Mouse (Mus musculus) heart, adult 2 months (tissue): ENCODE results near the gene Ech1. TPM values are rescaled to one million over a fixed set of nuclear protein-coding genes. Genes with fewer than 3 reads are reported as not detected.

Source experiments
- DNase-seq, 2 experiments: peaks; one replicate each; pipeline ENCODE4 v3.0.0; 2021
- H3K27ac ChIP-seq: fragments of 200-600 bp; 2 replicates; pipeline ENCODE4 v1.8.1; 2022
- H3K27me3 ChIP-seq: fragments of 200-500 bp; 2 replicates; pipeline ENCODE4 v1.6.1; 2012; ENCODE audit warnings: mild to moderate bottlenecking, low read length, inconsistent platforms, mixed read lengths; ENCODE audit not compliant: control insufficient read depth, insufficient read depth
- H3K36me3 ChIP-seq: fragments of 200-500 bp; 2 replicates; pipeline ENCODE4 v1.6.1; 2012; ENCODE audit warnings: low read length, inconsistent platforms; ENCODE audit not compliant: control insufficient read depth, insufficient read depth
- H3K4me1 ChIP-seq: fragments of 200-500 bp; 2 replicates; pipeline ENCODE4 v1.6.1; 2011; ENCODE audit warnings: low read length; ENCODE audit not compliant: control insufficient read depth, insufficient read depth
- H3K4me3 ChIP-seq: fragments of 200-600 bp; 2 replicates; pipeline ENCODE4 v1.8.1; 2022
- H3K79me2 ChIP-seq: fragments of 200-500 bp; replicated peaks from 2 replicates; pipeline ENCODE4 v1.6.1; 2012; ENCODE audit warnings: mild to moderate bottlenecking, inconsistent platforms, low read length, moderate library complexity, mixed read lengths; ENCODE audit not compliant: control insufficient read depth, insufficient read depth
- H3K9ac ChIP-seq: fragments of 200-500 bp; 2 replicates; pipeline ENCODE4 v1.6.1; 2012; ENCODE audit warnings: low read depth, mild to moderate bottlenecking, control low read depth, inconsistent platforms, low read length, mixed read lengths
- CTCF ChIP-seq: fragments of 200-600 bp; IDR thresholded peaks from 2 replicates; pipeline ENCODE4 v1.8.1; 2022; ENCODE audit warnings: antibody characterized with exemption, mild to moderate bottlenecking, moderate library complexity
- EP300 ChIP-seq: fragments of 200-500 bp; IDR thresholded peaks from 2 replicates; pipeline ENCODE4 v1.6.1; 2011; ENCODE audit warnings: low read depth, low read length, control low read depth; ENCODE audit not compliant: insufficient read depth
- POLR2A ChIP-seq: fragments of 200-500 bp; IDR thresholded peaks from 2 replicates; pipeline ENCODE4 v1.6.1; 2011; ENCODE audit warnings: mild to moderate bottlenecking, low read depth, low read length, control low read depth; ENCODE audit not compliant: insufficient read depth
- WGBS: fragments of 180-500 bp; shearing (Covaris S2); methylation state at CpG from one replicate; pipeline ENCODE4 v1.1.7; 2018; 5-methylcytosine and 5-hydroxymethylcytosine counted together
- intact Hi-C: fragments of 180-260 bp; cut with DNase I; formaldehyde crosslinking; loops from one replicate; pipeline ENCODE4 v1.15.1; 2025
- long read RNA-seq: library from polyadenylated mRNA; stranded (forward); transcript quantifications from one replicate; pipeline ENCODE4 v2.0.0, GENCODE M21; 2021
- polyA plus RNA-seq: library from polyadenylated mRNA; depleted of rRNA; stranded (reverse); fragments of >200 nt; gene quantifications from 2 replicates; pipeline ENCODE4 v1.2.3, GENCODE M21; 2012; rRNA removed
- total RNA-seq, 2 experiments: library from RNA; stranded (reverse); gene quantifications; 2 replicates each; pipeline ENCODE4 v1.2.3; 2021

Ech1 gene
- total RNA-seq (1,000 to 10,000 TPM; 1,826 to 2,229 TPM), polyA plus RNA-seq (2,087 and 2,697 TPM in 2 replicates)
- long read RNA-seq, transcript Ech1-205 (2 exons, 861 nt) = minor isoform, 6 of 1,335 reads
- long read RNA-seq, transcript Ech1-201 (10 exons, 1,267 nt) = major isoform, 1,171 of 1,335 reads
- long read RNA-seq, partial matches to known transcripts = 141 of 1,335 reads
- long read RNA-seq, other reads (novel, unspliced or antisense) = 17 of 1,335 reads

- intact Hi-C loops = loop anchor here (5.0 kb wide), 1 partner anchor 42 kb away; no protein-coding TSS in a partner anchor
- DNase-seq = peak; percentile 93
- peaks cover 33% of the 10 kb centered on the region for H3K36me3 ChIP-seq
- WGBS = under 1% methylated on average over 33 of the region's 33 CpGs
- H3K9ac ChIP-seq = peak within 1 kb of the TSS; percentile 84
- TF ChIP-seq POLR2A (peak; percentile 93), EP300 (peak; percentile 87), CTCF (no peak)
- H3K27me3 ChIP-seq = no peaks in the 10 kb centered on the region
- H3K27ac ChIP-seq = peak within 1 kb of the TSS; percentile 98
- peaks cover 27% of the 10 kb centered on the region for H3K4me1 ChIP-seq
- no peaks in the 10 kb centered on the region for H3K79me2 ChIP-seq
- peak within 1 kb of the TSS; percentile 66 for H3K4me3 ChIP-seq
Measured at GRCm38 (mm10) chr7:28824941-28825685, at the start of gene Ech1. Ech1 (plus strand) TSS chr7:28825217.

GRCm38 (mm10) chr7:28778825-28779224, 46.2 kb upstream of the Ech1 start:
- Histone ChIP-seq H3K79me2 (no peaks in the 10 kb centered on the region), H3K9ac (no peak overlapping the region), H3K4me3 (no peak overlapping the region), H3K36me3 (no peaks in the 10 kb centered on the region), H3K27ac (no peak overlapping the region), H3K27me3 (no peaks in the 10 kb centered on the region), H3K4me1 (peaks cover 4% of the 10 kb centered on the region)
- WGBS = 80% methylated on average over 9 of the region's 9 CpGs
- peak in 1 of 2 experiments; percentile 28 for DNase-seq
- no peak for TF ChIP-seq CTCF
- no peak for TF ChIP-seq POLR2A
- no peak for TF ChIP-seq EP300
- intact Hi-C loops = loop anchor here (5.0 kb wide), 1 partner anchor 193 kb away; no protein-coding TSS in a partner anchor

DNA sequence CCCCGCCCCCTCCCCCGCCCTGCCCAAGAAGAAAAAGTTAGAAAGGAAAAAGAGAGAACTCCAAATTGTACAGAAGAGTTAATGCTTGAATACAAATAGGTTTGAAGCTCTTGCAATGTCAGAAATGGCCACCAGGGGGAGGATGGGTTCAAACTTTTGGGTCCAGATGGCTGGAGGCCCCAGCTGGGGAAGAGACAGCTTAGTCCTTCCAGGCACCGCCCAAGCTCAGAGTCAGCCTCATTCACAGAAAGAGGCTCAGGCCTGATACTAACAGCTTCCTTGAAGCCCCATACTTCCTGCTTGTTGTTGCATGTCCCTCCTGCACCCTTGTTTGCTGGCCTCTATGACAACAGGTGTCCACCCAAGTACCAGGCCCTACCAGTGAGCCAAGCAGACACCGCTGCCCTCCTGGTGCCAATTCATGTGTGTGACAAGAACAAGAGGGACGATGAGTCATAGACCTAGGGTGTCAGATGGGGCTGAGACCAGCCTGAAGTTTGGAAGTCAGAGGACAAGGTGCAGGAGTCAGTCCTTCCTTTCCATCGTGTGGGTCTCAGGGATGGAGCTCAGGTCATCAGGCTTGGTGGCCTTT, 44.9 kb upstream of the Ech1 start:
- DNase-seq = peak; percentile 85 to 88
- Histone ChIP-seq H3K36me3 (no peaks in the 10 kb centered on the region), H3K27ac (peak overlapping the region; percentile 32), H3K4me3 (no peak overlapping the region), H3K9ac (no peak overlapping the region), H3K79me2 (no peaks in the 10 kb centered on the region), H3K4me1 (peaks cover 4% of the 10 kb centered on the region), H3K27me3 (no peaks in the 10 kb centered on the region)
- intact Hi-C loops = loop anchor here (1.0 to 2.0 kb wide), 3 partner anchors 17 to 259 kb away; no protein-coding TSS in a partner anchor
- WGBS = 38% methylated on average over 6 of the region's 6 CpGs
- TF ChIP-seq EP300 (peak; percentile 79; the same call in 1 of the 2 replicates), CTCF (peak; percentile 78), POLR2A (no peak)

- peaks cover 4% of the 10 kb centered on the region for H3K4me1 ChIP-seq
- DNase-seq = peak in 1 of 2 experiments; percentile 56
- no peaks in the 10 kb centered on the region for H3K27me3 ChIP-seq
- WGBS = 49% methylated on average over 7 of the region's 7 CpGs
- TF ChIP-seq EP300 = no peak
- H3K4me3 ChIP-seq = no peak overlapping the region
- no peaks in the 10 kb centered on the region for H3K36me3 ChIP-seq
- no peaks in the 10 kb centered on the region for H3K79me2 ChIP-seq
- peak overlapping the region; percentile 32 for H3K27ac ChIP-seq
- H3K9ac ChIP-seq = no peak overlapping the region
- intact Hi-C loops = loop anchor here (1.0 to 2.0 kb wide), 3 partner anchors 16 to 258 kb away; no protein-coding TSS in a partner anchor
Measured at GRCm38 (mm10) chr7:28780857-28781256, 44.2 kb upstream of the Ech1 start.

- Histone ChIP-seq H3K9ac (no peak overlapping the region), H3K27ac (peak overlapping the region; percentile 29; the same call in 1 of the 2 replicates)
- intact Hi-C loops = loop anchor here (2.0 kb wide), 2 partner anchors 16 to 258 kb away; no protein-coding TSS in a partner anchor
Measured at GRCm38 (mm10) chr7:28781261-28781663, 43.8 kb upstream of the Ech1 start.

More at GRCm38 (mm10) chr7:28781261-28781663, 43.8 kb upstream of the Ech1 start:
- Histone ChIP-seq H3K27me3 (no peaks in the 10 kb centered on the region), H3K4me1 (peaks cover 4% of the 10 kb centered on the region), H3K79me2 (no peaks in the 10 kb centered on the region), H3K36me3 (no peaks in the 10 kb centered on the region), H3K4me3 (no peak overlapping the region)
- TF ChIP-seq CTCF (no peak), POLR2A (no peak), EP300 (no peak)
- DNase-seq = peak in 1 of 2 experiments; percentile 60
- WGBS = 86% methylated on average over 8 of the region's 8 CpGs
